Mouse (Mus musculus) intestine, embryonic 14.5 days (tissue): ENCODE data around the gene Arfgap2. TPM values are rescaled to one million over a fixed set of nuclear protein-coding genes. Genes with fewer than 3 reads are reported as not detected.

Experiments
- ATAC-seq: fragments of 200-750 bp; cut with Nextera tagmentation; replicated peaks from 2 replicates; pipeline ENCODE4 v1.8.0; 2017; ENCODE audit warnings: low read depth, moderate number of reproducible peaks, moderate TSS enrichment, moderate library complexity; ENCODE audit not compliant: low FRiP score, low TSS enrichment
- DNase-seq: peaks from one replicate; pipeline ENCODE4 v3.0.0-alpha.2; 2018; ENCODE audit warnings: low spot score
- H3K27ac ChIP-seq: fragments of 300-500 bp; sonication (generic); 2 replicates; pipeline ENCODE4 v1.5.1; 2014; ENCODE audit warnings: low read depth, mild to moderate bottlenecking, control low read depth
- H3K27me3 ChIP-seq: fragments of 300-500 bp; sonication (generic); replicated peaks from 2 replicates; pipeline ENCODE4 v1.6.1; 2014; ENCODE audit warnings: low read length, control low read depth; ENCODE audit not compliant: control insufficient read depth, insufficient read depth
- H3K36me3 ChIP-seq: fragments of 300-500 bp; sonication (generic); 2 replicates; pipeline ENCODE4 v1.6.1; 2014; ENCODE audit warnings: low read length, control low read depth; ENCODE audit not compliant: control insufficient read depth, insufficient read depth
- H3K4me1 ChIP-seq: fragments of 300-500 bp; sonication (generic); replicated peaks from 2 replicates; pipeline ENCODE4 v1.6.1; 2014; ENCODE audit warnings: low read length, control low read depth, mixed read lengths; ENCODE audit not compliant: control insufficient read depth, insufficient read depth
- H3K4me2 ChIP-seq: fragments of 300-500 bp; sonication (generic); 2 replicates; pipeline ENCODE4 v1.6.1; 2014; ENCODE audit warnings: low read length
- H3K4me3 ChIP-seq: fragments of 300-500 bp; sonication (generic); 2 replicates; pipeline ENCODE4 v1.5.1; 2014; ENCODE audit warnings: low read depth, low read length, control low read depth, mixed read lengths
- H3K9ac ChIP-seq: fragments of 300-500 bp; sonication (generic); 2 replicates; pipeline ENCODE4 v1.6.1; 2014; ENCODE audit warnings: mild to moderate bottlenecking, low read length
- H3K9me3 ChIP-seq: fragments of 300-500 bp; sonication (generic); 2 replicates; pipeline ENCODE4 v1.6.1; 2016; ENCODE audit warnings: low read length, control low read depth; ENCODE audit not compliant: control insufficient read depth
- WGBS: fragments of 180-500 bp; shearing (Covaris S2); extraction: QIAGEN DNeasy Blood & Tissue Kit; methylation state at CpG from one replicate; pipeline ENCODE4 v1.1.7; 2014; 5-methylcytosine and 5-hydroxymethylcytosine counted together
- polyA plus RNA-seq: library from polyadenylated mRNA; unstranded; fragments of >200 nt; fragmentation: Nextera tagmentation; extraction: Ambion mirVana; gene quantifications from 2 replicates; pipeline ENCODE4 v1.2.1, GENCODE M21; 2014

The Arfgap2 gene
- polyA plus RNA-seq, 1 experiment from 2014 or later = 72.4 TPM

DNA sequence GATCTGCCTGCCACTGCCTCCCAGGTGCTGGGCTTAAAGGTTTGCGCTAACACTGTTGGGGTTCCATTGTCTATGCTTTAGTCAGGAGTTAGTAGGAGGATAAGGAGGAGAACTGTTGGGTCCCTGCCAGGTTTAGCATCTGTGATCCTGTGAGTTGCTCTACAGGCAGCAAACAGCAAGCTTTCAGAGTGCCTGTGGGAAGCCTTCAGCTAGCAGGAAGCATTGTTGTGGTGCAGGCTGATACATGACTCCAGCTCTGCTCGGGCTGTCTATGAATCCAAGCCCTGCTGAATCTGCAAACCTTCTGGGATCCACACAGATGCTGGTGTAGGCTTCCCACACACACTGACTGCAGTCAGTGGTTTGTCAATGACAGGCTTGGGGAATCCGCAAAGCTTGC, 21.4 kb upstream of the Arfgap2 start:
- H3K4me1 ChIP-seq = no peaks in the 10 kb centered on the region
- H3K4me2 ChIP-seq = no peak overlapping the region
- no peak for ATAC-seq
- H3K36me3 ChIP-seq = no peaks in the 10 kb centered on the region
- no peaks in the 10 kb centered on the region for H3K27me3 ChIP-seq
- H3K4me3 ChIP-seq = no peak overlapping the region
- H3K9ac ChIP-seq = no peak overlapping the region
- H3K9me3 ChIP-seq = no peaks in the 10 kb centered on the region
- 61% methylated on average over 3 of the region's 3 CpGs for WGBS
- no peak overlapping the region for H3K27ac ChIP-seq
- no peak for DNase-seq

DNA sequence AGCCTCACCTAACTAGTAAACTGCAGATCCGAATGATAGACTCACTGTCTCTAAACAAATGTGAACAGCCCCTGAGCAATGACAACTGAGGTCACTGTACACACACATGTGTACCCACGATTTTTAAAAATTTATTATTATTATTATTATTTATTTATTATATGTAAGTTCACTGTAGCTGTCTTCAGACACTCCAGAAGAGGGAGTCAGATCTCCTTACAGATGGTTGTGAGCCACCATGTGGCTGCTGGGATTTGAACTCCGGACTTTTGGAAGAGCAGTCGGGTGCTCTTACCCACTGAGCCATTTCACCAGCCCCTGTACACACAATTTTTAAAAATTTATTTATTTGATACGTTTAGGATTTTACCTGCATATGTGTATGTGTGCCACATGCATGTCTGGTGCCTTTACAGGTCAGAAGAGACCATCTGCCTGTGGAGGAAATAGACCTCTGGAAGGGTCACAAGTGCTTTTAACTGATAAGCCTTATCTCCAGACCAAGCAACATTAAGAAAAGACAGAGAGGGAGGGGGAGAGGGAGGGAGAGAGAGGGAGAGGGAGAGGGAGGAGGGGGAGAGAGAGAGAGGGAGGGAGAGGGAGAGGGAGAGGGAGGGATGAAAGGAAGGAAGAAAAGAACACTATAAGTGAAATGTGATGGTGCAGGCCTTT, 20.1 kb upstream of the Arfgap2 start:
- no peak overlapping the region for H3K4me2 ChIP-seq
- H3K36me3 ChIP-seq = no peaks in the 10 kb centered on the region
- DNase-seq (no peak), ATAC-seq (no peak)
- H3K9me3 ChIP-seq = no peaks in the 10 kb centered on the region
- no peak overlapping the region for H3K27ac ChIP-seq
- no peak overlapping the region for H3K9ac ChIP-seq
- H3K4me1 ChIP-seq = no peaks in the 10 kb centered on the region
- no peaks in the 10 kb centered on the region for H3K27me3 ChIP-seq
- 69% methylated on average over 5 of the region's 5 CpGs for WGBS
- no peak overlapping the region for H3K4me3 ChIP-seq

DNA sequence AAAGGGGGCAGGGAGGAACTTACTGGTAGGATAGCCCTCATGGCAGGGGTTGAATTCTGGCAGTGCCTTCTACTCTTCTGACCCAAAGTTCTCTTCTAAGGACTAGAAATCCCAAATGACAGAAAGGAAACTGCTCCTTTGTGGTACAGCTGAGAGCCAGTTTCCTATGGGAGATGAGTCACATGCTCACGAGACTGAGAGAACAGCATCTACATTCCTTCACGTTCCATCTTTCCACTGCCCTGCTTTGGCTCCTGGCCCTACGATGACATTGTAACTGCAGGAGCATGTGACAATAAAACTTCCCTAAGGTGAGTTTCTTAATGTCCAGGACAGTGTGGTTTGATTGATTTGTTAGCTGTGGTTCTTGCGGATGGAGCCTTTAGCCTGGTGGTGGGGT, 16.4 kb upstream of the Arfgap2 start:
- H3K36me3 ChIP-seq = no peaks in the 10 kb centered on the region
- H3K27ac ChIP-seq = no peak overlapping the region
- H3K4me1 ChIP-seq = no peaks in the 10 kb centered on the region
- no peak overlapping the region for H3K4me2 ChIP-seq
- no peaks in the 10 kb centered on the region for H3K27me3 ChIP-seq
- no peak for DNase-seq
- ATAC-seq = no peak
- H3K9me3 ChIP-seq = no peaks in the 10 kb centered on the region
- no peak overlapping the region for H3K4me3 ChIP-seq
- WGBS = 85% methylated on average over 4 of the region's 4 CpGs
- H3K9ac ChIP-seq = no peak overlapping the region

DNA sequence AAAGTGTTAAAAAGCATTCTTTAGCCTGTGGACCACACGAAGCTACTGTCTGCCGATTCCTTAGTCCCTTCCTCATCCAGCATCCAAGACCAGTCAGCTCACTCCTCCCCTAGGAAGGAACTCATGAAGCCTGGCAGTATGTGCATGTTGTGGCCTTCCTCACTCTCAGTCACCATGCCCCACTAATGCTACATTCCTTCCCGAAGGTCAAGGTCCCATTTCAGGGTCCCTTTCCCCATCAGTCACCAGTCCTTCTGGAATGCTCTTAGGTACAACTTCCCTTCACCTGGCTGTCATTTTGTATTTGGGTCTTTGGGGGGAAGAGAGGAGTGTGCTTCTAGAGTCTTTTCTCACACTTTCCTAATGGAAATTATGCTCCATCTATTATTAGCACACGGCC, 12.8 kb upstream of the Arfgap2 start:
- H3K9ac ChIP-seq = no peak overlapping the region
- H3K36me3 ChIP-seq = no peaks in the 10 kb centered on the region
- ATAC-seq (no peak), DNase-seq (no peak)
- no peaks in the 10 kb centered on the region for H3K9me3 ChIP-seq
- no peak overlapping the region for H3K4me2 ChIP-seq
- no peak overlapping the region for H3K27ac ChIP-seq
- peaks cover 7% of the 10 kb centered on the region for H3K4me1 ChIP-seq
- 66% methylated on average over 4 of the region's 4 CpGs for WGBS
- peaks cover 21% of the 10 kb centered on the region for H3K27me3 ChIP-seq
- no peak overlapping the region for H3K4me3 ChIP-seq

DNA sequence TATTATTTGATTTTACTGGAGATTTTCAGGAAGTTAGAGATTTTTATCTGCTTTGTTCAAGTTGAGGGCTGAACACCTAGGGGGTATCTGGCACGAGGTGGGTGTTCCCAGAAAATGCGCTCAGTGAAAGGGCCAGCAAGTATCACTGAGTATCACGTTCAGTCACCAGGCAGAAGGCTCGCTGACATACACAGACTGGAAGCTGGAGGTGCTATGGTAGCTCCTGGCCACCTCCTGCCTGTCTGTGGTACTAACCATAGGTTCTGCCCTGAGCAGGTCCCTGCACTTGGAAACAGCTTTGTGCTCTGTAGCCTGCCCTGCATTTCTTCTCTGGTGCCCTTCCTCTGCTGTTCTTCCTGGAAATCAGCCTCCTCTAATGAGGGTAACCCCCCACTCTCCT, 12.3 kb upstream of the Arfgap2 start:
- no peak for DNase-seq
- Histone ChIP-seq H3K9ac (no peak overlapping the region), H3K27ac (no peak overlapping the region), H3K4me2 (no peak overlapping the region), H3K4me3 (no peak overlapping the region), H3K9me3 (no peaks in the 10 kb centered on the region), H3K4me1 (peaks cover 9% of the 10 kb centered on the region), H3K36me3 (no peaks in the 10 kb centered on the region), H3K27me3 (peaks cover 21% of the 10 kb centered on the region)
- 58% methylated on average over 4 of the region's 4 CpGs for WGBS
- no peak for ATAC-seq

DNA sequence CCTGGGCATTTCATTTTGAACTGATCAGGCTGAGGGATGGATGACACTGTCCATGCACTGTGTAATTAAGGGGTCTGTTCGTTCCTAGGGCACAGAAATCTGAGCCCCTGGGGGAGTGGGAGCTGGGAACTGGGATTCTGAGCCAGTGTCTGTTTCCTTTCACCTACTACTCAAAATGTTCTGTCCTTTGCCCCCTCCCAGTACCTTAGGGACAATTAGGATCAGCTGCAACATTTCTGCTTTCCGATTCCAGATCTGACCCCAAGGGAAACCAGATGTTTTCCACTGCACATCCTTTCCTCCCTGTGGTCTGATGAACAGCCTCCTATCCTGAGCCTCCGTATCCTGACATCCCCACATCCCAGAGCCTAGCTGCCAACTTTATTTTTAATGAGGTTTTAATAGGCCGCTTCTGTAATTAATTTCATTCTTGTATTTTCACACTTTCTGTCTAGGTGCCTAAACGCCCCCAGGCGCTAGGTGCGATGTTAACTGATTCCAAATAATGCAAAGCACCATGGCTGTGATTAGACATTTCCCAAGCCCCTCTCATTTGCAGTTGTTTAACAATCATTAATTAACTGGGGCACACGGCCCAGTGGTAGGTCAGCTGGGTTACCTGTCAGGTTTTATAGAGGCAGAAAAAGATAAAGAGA, 9.9 kb upstream of the Arfgap2 start:
- H3K9ac ChIP-seq = no peak overlapping the region

DNA sequence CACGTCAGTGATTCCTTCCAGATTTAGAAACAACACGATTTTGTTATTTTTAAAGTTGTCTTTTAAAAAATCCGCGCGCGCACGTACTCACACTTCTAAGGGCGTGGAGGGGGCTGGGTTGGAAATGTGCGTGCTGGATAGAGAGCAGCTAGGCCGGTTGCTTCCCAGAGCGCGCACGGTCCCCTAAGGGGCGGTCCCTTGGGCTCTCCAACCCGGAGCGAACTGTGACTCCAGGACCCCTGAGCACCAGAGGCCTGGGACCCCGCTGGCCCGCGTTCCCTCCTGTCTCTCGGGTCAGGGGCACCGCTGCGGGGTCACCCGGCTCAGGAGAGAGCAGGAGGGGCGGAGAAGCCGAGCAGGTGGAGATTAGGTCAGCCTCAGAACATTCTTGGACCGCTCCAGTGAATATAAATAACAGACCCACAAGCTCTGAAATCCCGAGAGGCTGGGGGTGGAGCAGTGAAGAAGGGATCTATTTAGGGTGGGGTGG, 9.1 kb upstream of the Arfgap2 start, which contains the start of gene Pacsin3:
TSS of gene Pacsin3 (plus strand) at position 294 of the 490 bp plus-strand sequence.
- Histone ChIP-seq H3K4me1 (peaks cover 17% of the 10 kb centered on the region), H3K9ac (peak within 1 kb of the TSS; percentile 49), H3K27ac (peak within 1 kb of the TSS; percentile 47; the same call in 1 of the 2 replicates), H3K36me3 (0 out of 2 replicates have a peak, but pooled peaks cover under 1% of the 10 kb centered on the region), H3K4me3 (peak within 1 kb of the TSS; percentile 63), H3K4me2 (peak within 1 kb of the TSS; percentile 89), H3K27me3 (peaks cover 21% of the 10 kb centered on the region), H3K9me3 (no peaks in the 10 kb centered on the region)
- WGBS = 2% methylated on average over 27 of the region's 27 CpGs
- ATAC-seq = peak; percentile 29; the same call in 1 of the 2 replicates
- DNase-seq = peak; percentile 74

More for the DNA sequence above, 9.9 kb upstream of the Arfgap2 start:
- Histone ChIP-seq H3K27me3 (peaks cover 21% of the 10 kb centered on the region), H3K36me3 (no peaks in the 10 kb centered on the region), H3K4me3 (no peak overlapping the region), H3K9me3 (no peaks in the 10 kb centered on the region), H3K4me1 (peaks cover 17% of the 10 kb centered on the region), H3K27ac (no peak overlapping the region), H3K4me2 (no peak overlapping the region)
- ATAC-seq (no peak), DNase-seq (peak; percentile 49)
- 31% methylated on average over 8 of the region's 8 CpGs for WGBS

DNA sequence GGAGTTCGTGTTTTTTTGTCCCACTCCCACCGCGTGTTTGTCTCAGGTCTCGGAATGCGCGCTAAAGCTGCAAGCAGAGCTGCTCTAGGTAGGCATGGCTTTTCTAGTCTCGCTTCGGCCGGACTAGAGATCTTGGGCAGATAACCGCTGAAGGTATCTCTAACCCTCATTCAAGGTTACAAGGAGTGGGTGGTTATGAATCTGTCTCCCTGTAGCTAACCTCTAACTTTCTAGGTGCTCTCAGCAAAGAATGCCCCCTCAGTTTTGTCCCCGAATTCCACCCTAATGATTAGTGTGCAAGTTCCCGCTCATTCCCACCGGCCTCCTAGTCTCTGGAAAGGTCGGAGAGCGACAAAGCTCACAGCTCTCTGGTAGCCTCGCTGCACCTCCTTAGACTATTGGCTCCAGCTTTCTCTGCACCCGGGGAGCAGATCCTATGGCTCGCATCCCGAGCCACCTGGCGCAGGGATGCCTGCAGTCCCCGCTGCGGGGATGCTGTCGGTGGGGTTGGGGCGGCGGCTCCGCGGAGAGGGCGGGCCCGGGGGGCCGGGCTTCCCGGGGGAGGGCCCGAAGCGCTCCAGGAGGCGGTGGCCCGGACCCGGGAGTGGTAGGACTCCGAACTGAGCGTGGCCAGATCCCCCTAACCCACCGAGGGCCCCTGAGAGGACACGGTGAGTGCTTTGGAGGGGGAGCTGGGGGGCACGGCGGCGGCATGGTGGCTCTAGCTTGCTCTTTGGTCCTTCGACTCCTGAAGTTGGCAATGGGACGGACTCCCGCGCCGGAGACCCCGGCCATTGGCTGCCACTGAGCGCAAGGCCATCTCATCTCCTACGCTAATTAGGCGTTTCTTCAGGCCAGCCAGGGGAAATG, 8.3 kb upstream of the Arfgap2 start:
- Histone ChIP-seq H3K4me2 (peak overlapping the region; percentile 89), H3K36me3 (peaks cover 5% of the 10 kb centered on the region; the same call in 1 of the 2 replicates), H3K9me3 (no peaks in the 10 kb centered on the region), H3K4me3 (peak overlapping the region; percentile 63), H3K27ac (peak overlapping the region; percentile 47; the same call in 1 of the 2 replicates), H3K9ac (peak overlapping the region; percentile 49), H3K4me1 (peaks cover 17% of the 10 kb centered on the region), H3K27me3 (peaks cover 21% of the 10 kb centered on the region)
- under 1% methylated on average over 52 of the region's 52 CpGs for WGBS
- peak; percentile 86 for DNase-seq
- peak; percentile 74 for ATAC-seq
